Mouse (Mus musculus): ENCODE measurements around the gene Ciz1. TPM values are rescaled to one million over a fixed set of nuclear protein-coding genes. Genes with fewer than 3 reads are reported as not detected.

Ciz1 gene
- polyA plus RNA-seq, 1 experiment from 2014 or later, result 20.1 TPM

- Histone ChIP-seq H3K4me2 (replicated peaks; ENCODE audit: low read depth) (peak overlapping the region; percentile 93), H3K9me3 (ENCODE audit: control insufficient read depth) (no peaks in the 10 kb centered on the region), H3K27ac (ENCODE audit: low read depth, low read length) (peak overlapping the region; percentile 4; the same call in 1 of the 2 replicates), H3K4me3 (ENCODE audit: low read depth, low read length) (peak overlapping the region; percentile 83), H3K36me3 (ENCODE audit: control insufficient read depth, insufficient read depth) (peaks cover 5% of the 10 kb centered on the region; the same call in 1 of the 2 replicates), H3K4me1 (replicated peaks; ENCODE audit: control insufficient read depth, insufficient read depth, low read length) (peaks cover 6% of the 10 kb centered on the region), H3K9ac (ENCODE audit: low read depth, low read length) (peak overlapping the region; percentile 83), H3K27me3 (replicated peaks; ENCODE audit: control insufficient read depth, insufficient read depth, low read length) (no peaks in the 10 kb centered on the region)
- no peak for ATAC-seq
- WGBS, result 48% methylated on average over 9 of the region's 9 CpGs
- TF ChIP-seq CTCF (IDR thresholded peaks at IDR 0.05; ENCODE audit: low read depth), result no peak
Observed at GRCm38 (mm10) chr2:32351471-32351961, 611 bp upstream of the Ciz1 start.

GRCm38 (mm10) chr2:32353007-32353542 lies 948 bp downstream of the Ciz1 start, which contains the start of gene Dnm1:
TSS of gene Dnm1 (minus strand) at chr2:32353338.
- Histone ChIP-seq H3K27ac (ENCODE audit: low read depth, low read length) (peak within 1 kb of the TSS; percentile 94), H3K9me3 (ENCODE audit: control insufficient read depth) (no peaks in the 10 kb centered on the region), H3K27me3 (replicated peaks; ENCODE audit: control insufficient read depth, insufficient read depth, low read length) (no peaks in the 10 kb centered on the region), H3K9ac (ENCODE audit: low read depth, low read length) (peak within 1 kb of the TSS; percentile 83), H3K4me1 (replicated peaks; ENCODE audit: control insufficient read depth, insufficient read depth, low read length) (peaks cover 6% of the 10 kb centered on the region), H3K36me3 (ENCODE audit: control insufficient read depth, insufficient read depth) (peaks cover 4% of the 10 kb centered on the region; the same call in 1 of the 2 replicates), H3K4me2 (replicated peaks; ENCODE audit: low read depth) (peak within 1 kb of the TSS; percentile 93), H3K4me3 (ENCODE audit: low read depth, low read length) (peak within 1 kb of the TSS; percentile 83)
- ATAC-seq, result peak; percentile 53
- peak; percentile 97 for TF ChIP-seq CTCF (IDR thresholded peaks at IDR 0.05; ENCODE audit: low read depth)
- under 1% methylated on average over 62 of the region's 63 CpGs for WGBS

GRCm38 (mm10) chr2:32353836-32354235 lies 1.7 kb downstream of the Ciz1 start:
- H3K9ac ChIP-seq (ENCODE audit: low read depth, low read length), result peak overlapping the region; percentile 83; the same call in 1 of the 2 replicates
- H3K4me2 ChIP-seq (replicated peaks; ENCODE audit: low read depth), result peak overlapping the region; percentile 93
- TF ChIP-seq CTCF (IDR thresholded peaks at IDR 0.05; ENCODE audit: low read depth), result 0 out of 2 replicates have a peak, but pooled peaks have one; percentile 18
- H3K4me1 ChIP-seq (replicated peaks; ENCODE audit: control insufficient read depth, insufficient read depth, low read length), result peaks cover 6% of the 10 kb centered on the region
- H3K4me3 ChIP-seq (ENCODE audit: low read depth, low read length), result 0 out of 2 replicates have a peak overlapping the region, but pooled peaks have one; percentile 83
- peak overlapping the region; percentile 94 for H3K27ac ChIP-seq (ENCODE audit: low read depth, low read length)
- H3K9me3 ChIP-seq (ENCODE audit: control insufficient read depth), result no peaks in the 10 kb centered on the region
- 30% methylated on average over 6 of the region's 6 CpGs for WGBS
- no peaks in the 10 kb centered on the region for H3K27me3 ChIP-seq (replicated peaks; ENCODE audit: control insufficient read depth, insufficient read depth, low read length)
- no peaks in the 10 kb centered on the region for H3K36me3 ChIP-seq (ENCODE audit: control insufficient read depth, insufficient read depth)
- ATAC-seq, result peak; percentile 71

DNA sequence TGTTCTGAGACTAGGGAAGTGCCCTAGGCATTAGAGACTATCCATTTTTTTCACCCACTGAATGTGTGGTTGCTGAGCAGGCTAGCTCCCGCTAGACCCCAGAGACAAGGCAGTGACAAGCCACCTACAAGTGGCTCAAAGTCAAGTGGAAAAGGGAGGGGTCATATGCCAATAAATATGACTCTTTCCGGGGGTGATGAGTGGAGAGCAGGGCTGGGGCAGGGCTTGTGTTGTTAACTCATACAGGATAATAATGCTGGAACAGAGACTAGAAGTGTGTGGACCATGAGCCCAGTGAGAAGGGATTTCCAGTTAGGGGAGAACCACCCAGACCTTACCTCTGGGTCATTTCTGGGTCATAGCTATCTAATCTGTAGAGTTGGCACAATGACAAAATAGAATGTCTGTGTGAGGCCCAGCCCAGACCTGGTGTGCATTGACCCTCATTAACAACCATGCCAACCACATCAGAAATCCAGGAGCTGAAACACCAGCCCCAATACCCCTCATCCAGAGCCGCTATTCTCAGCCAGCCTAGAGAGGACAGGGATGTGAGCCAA lies 2.3 kb downstream of the Ciz1 start:
- Histone ChIP-seq H3K9ac (ENCODE audit: low read depth, low read length) (no peak overlapping the region), H3K4me2 (replicated peaks; ENCODE audit: low read depth) (peak overlapping the region; percentile 33), H3K4me1 (replicated peaks; ENCODE audit: control insufficient read depth, insufficient read depth, low read length) (peaks cover 6% of the 10 kb centered on the region), H3K27ac (ENCODE audit: low read depth, low read length) (peak overlapping the region; percentile 94), H3K27me3 (replicated peaks; ENCODE audit: control insufficient read depth, insufficient read depth, low read length) (no peaks in the 10 kb centered on the region), H3K9me3 (ENCODE audit: control insufficient read depth) (no peaks in the 10 kb centered on the region), H3K4me3 (ENCODE audit: low read depth, low read length) (no peak overlapping the region), H3K36me3 (ENCODE audit: control insufficient read depth, insufficient read depth) (no peaks in the 10 kb centered on the region)
- peak; percentile 77 for ATAC-seq
- 36% methylated on average over 3 of the region's 3 CpGs for WGBS
- no peak for TF ChIP-seq CTCF (IDR thresholded peaks at IDR 0.05; ENCODE audit: low read depth)

DNA sequence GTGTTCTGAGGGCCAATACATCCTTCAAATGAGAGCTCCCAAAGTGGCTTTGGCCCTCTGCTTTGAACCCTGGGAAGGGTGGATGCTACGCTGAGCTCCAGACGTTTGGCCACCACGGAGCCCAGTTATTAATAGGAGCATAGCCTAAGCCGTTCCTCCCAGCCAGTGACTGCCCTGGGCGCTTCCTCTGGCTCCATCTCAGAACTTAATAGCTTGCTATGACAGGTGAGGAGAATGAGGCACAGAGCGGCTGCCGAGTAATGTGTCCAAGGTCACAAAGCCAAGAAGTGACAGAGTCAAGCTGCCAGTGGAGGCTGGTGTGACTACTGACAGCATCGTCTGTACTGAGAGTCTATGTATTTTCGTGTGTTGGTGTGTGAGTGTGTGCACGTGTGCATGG lies 4.1 kb downstream of the Ciz1 start:
- 63% methylated on average over 10 of the region's 10 CpGs for WGBS
- no peak for ATAC-seq
- Histone ChIP-seq H3K4me3 (ENCODE audit: low read depth, low read length) (no peak overlapping the region), H3K4me2 (replicated peaks; ENCODE audit: low read depth) (no peak overlapping the region), H3K4me1 (replicated peaks; ENCODE audit: control insufficient read depth, insufficient read depth, low read length) (peaks cover 9% of the 10 kb centered on the region), H3K27me3 (replicated peaks; ENCODE audit: control insufficient read depth, insufficient read depth, low read length) (no peaks in the 10 kb centered on the region), H3K27ac (ENCODE audit: low read depth, low read length) (0 out of 2 replicates have a peak overlapping the region, but pooled peaks have one; percentile 7), H3K9me3 (ENCODE audit: control insufficient read depth) (no peaks in the 10 kb centered on the region), H3K36me3 (ENCODE audit: control insufficient read depth, insufficient read depth) (no peaks in the 10 kb centered on the region), H3K9ac (ENCODE audit: low read depth, low read length) (no peak overlapping the region)
- no peak for TF ChIP-seq CTCF (IDR thresholded peaks at IDR 0.05; ENCODE audit: low read depth)

GRCm38 (mm10) chr2:32357710-32358109 lies 5.6 kb downstream of the Ciz1 start:
- 77% methylated on average over 3 of the region's 3 CpGs for WGBS
- H3K4me3 ChIP-seq (ENCODE audit: low read depth, low read length), result no peak overlapping the region
- H3K4me1 ChIP-seq (replicated peaks; ENCODE audit: control insufficient read depth, insufficient read depth, low read length), result peaks cover 9% of the 10 kb centered on the region
- H3K9me3 ChIP-seq (ENCODE audit: control insufficient read depth), result no peaks in the 10 kb centered on the region
- ATAC-seq, result no peak
- H3K4me2 ChIP-seq (replicated peaks; ENCODE audit: low read depth), result no peak overlapping the region
- TF ChIP-seq CTCF (IDR thresholded peaks at IDR 0.05; ENCODE audit: low read depth), result no peak
- no peaks in the 10 kb centered on the region for H3K27me3 ChIP-seq (replicated peaks; ENCODE audit: control insufficient read depth, insufficient read depth, low read length)
- H3K27ac ChIP-seq (ENCODE audit: low read depth, low read length), result no peak overlapping the region
- H3K9ac ChIP-seq (ENCODE audit: low read depth, low read length), result no peak overlapping the region
- H3K36me3 ChIP-seq (ENCODE audit: control insufficient read depth, insufficient read depth), result no peaks in the 10 kb centered on the region
